In the genomic region with DNA sequence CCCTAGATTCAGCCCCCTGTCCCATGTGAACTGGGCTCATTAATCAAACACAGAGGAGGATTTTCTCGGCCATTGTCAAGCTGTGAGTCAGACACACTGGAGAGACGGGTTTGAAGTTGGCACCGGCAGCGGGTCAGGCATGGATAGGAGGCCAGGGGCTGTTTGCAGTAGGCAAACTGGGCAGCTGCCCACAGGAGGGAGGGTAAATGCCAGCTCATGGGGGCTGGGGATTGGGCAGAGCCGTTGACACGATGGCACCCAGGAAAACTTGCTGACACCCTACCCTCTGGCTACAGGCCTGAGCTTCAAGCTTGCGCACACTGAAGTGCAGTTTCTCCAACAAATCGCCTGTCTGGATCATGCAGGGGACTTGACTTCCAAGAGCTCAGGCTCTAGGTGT, we compare ENCODE assay signal across 21 mouse cellular contexts. TPM values are rescaled to one million over a fixed set of nuclear protein-coding genes. Genes with fewer than 3 reads are reported as not detected.
DNase-seq lines count a peak whose midpoint lies in the region; ATAC-seq and TF ChIP-seq lines count a peak whose summit lies in the region.
"Had no signal": no experiment of that assay in that cellular context is flagged by ENCODE, and none has a peak within 500 bp of the region (broad histone marks: within the 10 kb centered on the region; RNA-seq: fewer than 3 reads in every experiment).

No protein-coding gene starts in this region.

- H3K4me1 ChIP-seq in midbrain, embryonic 15.5 days = peaks cover 14% of the 10 kb centered on the region; the same call in 1 of the 2 replicates

- no peak overlapping the region for H3K4me2 ChIP-seq in midbrain, embryonic 15.5 days
- H3K4me2 ChIP-seq: hindbrain, embryonic 12.5 days; lung, embryonic 15.5 days had no signal

- peak overlapping the region; percentile 59 for H3K4me3 ChIP-seq in C2C12 (ENCODE audit: insufficient read depth, poor library complexity, severe bottlenecking)
- H3K4me3 ChIP-seq in midbrain, embryonic 15.5 days = no peak overlapping the region
- H3K4me3 ChIP-seq: hindbrain, embryonic 12.5 days; lung, embryonic 15.5 days had no signal

- peaks cover 67% of the 10 kb centered on the region for H3K79me2 ChIP-seq in C2C12 (ENCODE audit: control insufficient read depth, insufficient read depth)

- peaks cover 39% of the 10 kb centered on the region for H3K79me3 ChIP-seq in C2C12 (ENCODE audit: low read depth)

- H3ac ChIP-seq in C2C12 (ENCODE audit: control insufficient read depth, insufficient read length, low read depth) = no peak overlapping the region

- peaks cover 37% of the 10 kb centered on the region for H3K36me3 ChIP-seq in C2C12 (ENCODE audit: control insufficient read depth, insufficient read depth)
- H3K36me3 ChIP-seq in midbrain, embryonic 15.5 days (replicated peaks) = no peaks in the 10 kb centered on the region
- H3K36me3 ChIP-seq: G1E; hindbrain, embryonic 12.5 days; lung, embryonic 15.5 days; midbrain, embryonic 10.5 days had no signal

- no peaks in the 10 kb centered on the region for H3K9me3 ChIP-seq in midbrain, embryonic 15.5 days
- H3K9me3 ChIP-seq: G1E; hindbrain, embryonic 12.5 days; lung, embryonic 15.5 days; midbrain, embryonic 10.5 days had no signal

- DNase-seq in cerebellum, adult 9-11 months = peak; percentile 47
- DNase-seq in cerebellum, adult 11 months = no peak
- peak; percentile 69 for DNase-seq in adrenal gland, postnatal 14 days
- DNase-seq in lung, postnatal 36 days = peak; percentile 74
- no peak for DNase-seq in kidney, adult 9 months
- DNase-seq: forebrain, postnatal 0 days; kidney, postnatal 14 days; layer of hippocampus, adult 9-11 months; liver had no signal

- WGBS in midbrain, embryonic 15.5 days = 65% methylated on average over 8 of the region's 8 CpGs

- no peak for TF ChIP-seq CTCF in C2C12 (IDR thresholded peaks at IDR 0.05; ENCODE audit: control insufficient read depth, insufficient read depth, insufficient read length)

- no peak for ATAC-seq in midbrain, embryonic 15.5 days (replicated peaks)
- ATAC-seq: activated CD4-positive, CD25-positive, alpha-beta regulatory T cell, adult 4 months; forebrain, postnatal 0 days had no signal

- H3K27ac ChIP-seq in midbrain, embryonic 15.5 days = no peak overlapping the region
- H3K27ac ChIP-seq: hindbrain, embryonic 12.5 days; lung, embryonic 15.5 days; midbrain, embryonic 10.5 days had no signal

- no peaks in the 10 kb centered on the region for H3K27me3 ChIP-seq in C2C12 (ENCODE audit: control insufficient read depth, insufficient read depth, insufficient read length)
- H3K27me3 ChIP-seq in midbrain, embryonic 15.5 days (replicated peaks) = peaks cover 86% of the 10 kb centered on the region

- H3K9ac ChIP-seq in midbrain, embryonic 15.5 days = no peak overlapping the region
- H3K9ac ChIP-seq: forebrain, postnatal 0 days; hindbrain, embryonic 12.5 days; lung, embryonic 15.5 days had no signal

TF ChIP-seq in C2C12, 6 proteins besides CTCF, POLR2A, EP300 and RAD21:
- TF ChIP-seq MAX (IDR thresholded peaks at IDR 0.05) = no peak
- TF ChIP-seq FOSL1 (IDR thresholded peaks at IDR 0.05; ENCODE audit: insufficient read depth, low read length, poor library complexity, severe bottlenecking) = no peak
- no peak for TF ChIP-seq CEBPB (IDR thresholded peaks at IDR 0.05; ENCODE audit: low read depth)
- TF ChIP-seq MYOD1 (IDR thresholded peaks at IDR 0.05; ENCODE audit: control insufficient read depth, insufficient read length, low read depth) = no peak
- no peak for TF ChIP-seq USF1 (IDR thresholded peaks at IDR 0.05; ENCODE audit: low read depth)
- TF ChIP-seq MYOG (IDR thresholded peaks at IDR 0.05; ENCODE audit: control insufficient read depth, extremely low read depth, insufficient read length) = no peak

RNA-seq across cellular contexts. Expression of gene Aqp5, which starts 1.6 kb away (rescaled TPM):
- 395 TPM for polyA plus RNA-seq in C2C12 (2012; fragmentation: generic; extraction: Trizol)
- 2.1 and 2.3 TPM in 2 replicates for total RNA-seq in adrenal gland, postnatal 14 days (2021)
- 1.3 and 1.4 TPM in 2 replicates for polyA plus RNA-seq in midbrain, embryonic 15.5 days (2015; fragmentation: Nextera tagmentation; extraction: Ambion mirVana)
- total RNA-seq: gastrocnemius, adult 8-10 months had no signal
- polyA plus RNA-seq: activated CD4-positive, CD25-positive, alpha-beta regulatory T cell, adult 4 months; embryonic facial prominence, embryonic 11.5 days; G1E; midbrain, embryonic 10.5 days had no signal

RNA-seq across cellular contexts. Expression of gene Aqp6, which starts 9.0 kb away (rescaled TPM):
- not detected for polyA plus RNA-seq in C2C12 (2012; fragmentation: generic; extraction: Trizol)
- total RNA-seq in adrenal gland, postnatal 14 days (2021) = not detected in 2 replicates
- 0.41 and 0.49 TPM in 2 replicates for polyA plus RNA-seq in midbrain, embryonic 15.5 days (2015; fragmentation: Nextera tagmentation; extraction: Ambion mirVana)
- total RNA-seq: forebrain, postnatal 0 days; G1E; gastrocnemius, adult 8-10 months had no signal
- polyA plus RNA-seq: activated CD4-positive, CD25-positive, alpha-beta regulatory T cell, adult 4 months; embryonic facial prominence, embryonic 11.5 days; forebrain, postnatal 0 days; G1E; heart, postnatal 0 days; intestine, embryonic 14.5 days; lung, embryonic 15.5 days; midbrain, embryonic 10.5 days had no signal

RNA-seq across cellular contexts. Expression of gene Aqp2, which starts 13.3 kb away (rescaled TPM):
- polyA plus RNA-seq in C2C12 (2012; fragmentation: generic; extraction: Trizol) = 0.18 TPM
- 1.4 and 1.7 TPM in 2 replicates for total RNA-seq in adrenal gland, postnatal 14 days (2021)
- polyA plus RNA-seq in midbrain, embryonic 15.5 days (2015; fragmentation: Nextera tagmentation; extraction: Ambion mirVana) = not detected in 2 replicates
- total RNA-seq: forebrain, postnatal 0 days; gastrocnemius, adult 8-10 months; heart, adult 8-10 months had no signal
- polyA plus RNA-seq: activated CD4-positive, CD25-positive, alpha-beta regulatory T cell, adult 4 months; embryonic facial prominence, embryonic 11.5 days; forebrain, postnatal 0 days; G1E; heart, postnatal 0 days; hindbrain, embryonic 12.5 days; intestine, embryonic 14.5 days; midbrain, embryonic 10.5 days had no signal

RNA-seq across cellular contexts. Expression of gene Racgap1, which starts 59.3 kb away (rescaled TPM):
- polyA plus RNA-seq in C2C12 (2012; fragmentation: generic; extraction: Trizol) = 175 TPM
- 25.3 and 28.5 TPM in 2 replicates for total RNA-seq in adrenal gland, postnatal 14 days (2021)
- 49.0 and 56.9 TPM in 2 replicates for polyA plus RNA-seq in midbrain, embryonic 15.5 days (2015; fragmentation: Nextera tagmentation; extraction: Ambion mirVana)

Comparison
In these comparisons a context has a peak if more than half of its experiments do, and no peak if none do; other contexts are left out.
1. DNase-seq: peak in cerebellum, adult 9-11 months (single experiment), adrenal gland, postnatal 14 days (single experiment) and lung, postnatal 36 days (single experiment); none in cerebellum, adult 11 months (single experiment) and kidney, adult 9 months (single experiment).
2. RNA of gene Aqp5, which starts 1.6 kb away (polyA plus RNA-seq): 395 TPM in C2C12 (single experiment); 1.3 to 1.4 TPM in midbrain, embryonic 15.5 days; every median in the first group is over 100 times any median in the second.